Mouse (Mus musculus) cerebellum, postnatal 10 days (tissue): ENCODE results near the gene Jhy.

Experiments
- DNase-seq, 2 experiments: peaks; one replicate each; pipeline ENCODE4 v3.0.0; 2021; ENCODE audit warnings: mixed read lengths in 2 of 2

Jhy gene

DNA sequence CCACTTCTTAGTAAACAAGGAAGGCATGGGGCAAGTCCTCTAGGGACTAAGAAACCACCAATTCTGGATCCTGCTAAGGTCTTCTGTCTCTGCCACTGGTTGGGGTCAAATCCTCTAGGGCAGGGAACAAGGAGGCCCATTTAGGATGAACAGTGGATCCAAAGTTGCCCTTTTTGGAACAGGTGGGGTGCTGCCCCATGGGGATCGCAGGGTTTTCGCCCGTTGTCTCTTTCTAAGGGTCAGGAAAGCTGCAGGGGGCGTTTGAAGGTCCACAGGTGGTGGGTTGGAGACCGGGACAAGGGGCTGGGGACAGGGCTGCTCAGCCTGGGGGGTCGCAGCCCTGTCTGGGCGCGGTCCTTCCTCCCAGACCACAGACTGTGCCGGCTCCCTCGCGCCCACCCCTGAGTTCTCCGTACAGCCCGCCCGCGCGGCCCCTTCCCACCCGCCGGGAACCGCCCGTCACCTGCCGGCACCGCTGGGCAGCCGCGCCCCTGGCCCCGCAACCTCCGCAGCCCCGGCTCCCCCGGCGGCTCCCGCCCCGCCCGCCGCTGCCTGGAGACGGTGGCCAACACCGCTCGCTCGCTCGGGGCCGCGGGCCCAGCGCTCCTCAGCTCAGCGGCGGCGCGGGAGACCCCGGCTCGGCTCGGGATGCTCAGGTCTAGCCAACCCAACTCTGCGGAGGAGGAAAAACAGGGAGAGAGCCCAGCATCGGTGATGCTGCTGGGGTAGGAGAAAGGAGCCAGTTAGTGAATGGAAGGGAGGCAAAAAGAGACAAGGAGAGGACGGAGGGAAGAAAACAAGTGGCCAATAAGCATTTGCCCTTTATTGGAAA is at the start of gene Jhy:
Gene Jhy, minus strand, starts transcription at position 533 of the 832 bp plus-strand sequence.
- peak; percentile 39 to 56 for DNase-seq

DNA sequence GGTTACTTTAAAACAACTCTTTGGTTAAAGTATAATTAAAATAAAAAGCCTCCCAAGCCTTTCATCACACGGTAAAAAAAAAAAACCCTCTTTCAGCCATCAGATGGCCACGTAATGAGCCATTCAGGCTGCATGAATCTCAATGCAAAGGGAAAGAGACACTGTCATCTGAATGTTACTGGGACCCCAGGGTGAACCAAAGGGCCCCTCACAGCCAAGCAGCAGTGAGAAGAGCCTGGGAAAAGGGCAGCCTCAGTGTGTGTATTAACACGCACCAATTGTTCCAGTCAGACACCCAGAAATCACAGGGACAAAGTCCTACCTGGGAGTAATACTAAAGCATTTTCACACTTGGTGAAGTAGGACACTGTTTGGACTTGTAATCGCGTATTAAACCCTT is 48.5 kb upstream of the Jhy start:
- no peak for DNase-seq

- peak in 1 of 2 experiments; percentile 16 for DNase-seq
These were observed 47.9 kb upstream of the Jhy start for GRCm38 (mm10) chr9:41011512-41012436.

- DNase-seq = no peak
These were observed 43.9 kb upstream of the Jhy start for GRCm38 (mm10) chr9:41007785-41008184.

- DNase-seq = no peak
These were observed 40.5 kb upstream of the Jhy start, which contains the start of gene Crtam for GRCm38 (mm10) chr9:41004415-41004814. Crtam (minus strand) TSS chr9:41004628.

- DNase-seq = no peak
These were observed 33.3 kb upstream of the Jhy start for GRCm38 (mm10) chr9:40997116-40997779.

DNA sequence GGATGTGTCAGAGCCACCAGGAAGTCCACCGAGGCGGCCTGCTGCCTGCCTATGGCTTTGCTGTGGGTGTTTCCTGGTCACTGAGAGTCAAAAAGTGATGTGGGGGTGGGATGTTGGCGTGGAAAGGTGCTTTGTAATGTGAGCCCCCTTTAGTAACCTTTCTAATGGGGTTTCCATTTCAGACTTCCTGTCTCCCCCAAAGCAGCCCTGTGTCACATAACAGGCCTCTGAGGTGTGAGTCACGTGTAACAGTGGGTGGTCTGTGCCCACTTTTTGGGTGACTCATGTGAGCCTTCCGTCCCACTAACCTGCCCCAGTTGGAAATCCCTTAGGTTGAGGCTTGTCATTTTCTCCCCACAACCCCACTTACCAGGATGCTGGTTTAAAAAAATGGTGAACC is 30.2 kb upstream of the Jhy start:
- no peak for DNase-seq

DNA sequence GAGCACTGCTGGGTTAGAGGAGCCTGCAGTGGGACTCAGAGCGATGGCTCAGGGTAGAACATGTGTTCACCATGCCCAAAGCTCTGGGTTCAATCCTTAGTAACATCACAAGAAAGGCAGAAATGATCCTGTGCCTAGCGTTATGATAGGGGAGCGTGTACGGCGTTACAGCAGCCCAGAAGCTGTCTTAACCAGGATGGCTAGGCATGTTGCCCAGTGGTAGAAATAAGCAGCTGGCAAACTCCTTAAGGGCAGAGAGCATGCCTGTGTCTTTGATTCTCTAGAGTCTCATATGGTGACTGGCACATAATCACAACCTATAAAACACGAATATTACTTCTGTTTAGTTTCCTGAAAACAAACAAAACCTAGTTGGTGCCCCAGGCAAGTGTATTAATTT is 27.6 kb upstream of the Jhy start:
- peak in 1 of 2 experiments; percentile 48 for DNase-seq

DNA sequence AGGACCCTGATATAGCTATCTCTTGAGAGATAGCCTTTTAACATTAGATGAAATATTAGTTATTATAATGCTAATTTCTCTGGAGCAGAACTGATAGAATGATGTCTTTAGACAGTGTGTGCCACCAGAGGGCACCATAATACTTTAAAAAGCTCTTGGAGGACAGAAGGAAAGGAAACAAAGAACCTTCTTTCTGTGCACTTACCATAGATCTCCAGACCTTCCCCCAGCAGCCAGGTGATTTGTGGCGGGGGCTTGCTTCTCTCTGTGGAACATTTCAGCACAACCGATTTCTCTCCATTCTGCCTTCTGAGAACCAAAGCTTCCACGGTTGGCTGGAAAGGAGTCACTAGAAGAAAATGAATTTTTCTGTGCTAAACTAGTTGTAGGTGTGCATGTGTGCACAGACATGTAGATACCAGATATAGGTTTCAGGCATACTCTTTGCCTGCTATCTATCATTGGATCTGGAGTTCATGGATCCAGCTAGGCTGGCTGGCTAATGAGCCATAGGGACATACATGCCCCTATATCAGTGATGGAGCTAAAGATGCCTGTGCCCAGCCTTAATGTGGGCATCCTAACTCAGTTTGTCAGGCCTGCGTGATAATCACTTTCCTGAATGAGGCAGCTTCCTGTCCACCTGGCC is 26.1 kb upstream of the Jhy start:
- DNase-seq = peak; percentile 86 to 89

GRCm38 (mm10) chr9:40984313-40984712 is 20.4 kb upstream of the Jhy start:
- peak; percentile 73 to 83 for DNase-seq

DNA sequence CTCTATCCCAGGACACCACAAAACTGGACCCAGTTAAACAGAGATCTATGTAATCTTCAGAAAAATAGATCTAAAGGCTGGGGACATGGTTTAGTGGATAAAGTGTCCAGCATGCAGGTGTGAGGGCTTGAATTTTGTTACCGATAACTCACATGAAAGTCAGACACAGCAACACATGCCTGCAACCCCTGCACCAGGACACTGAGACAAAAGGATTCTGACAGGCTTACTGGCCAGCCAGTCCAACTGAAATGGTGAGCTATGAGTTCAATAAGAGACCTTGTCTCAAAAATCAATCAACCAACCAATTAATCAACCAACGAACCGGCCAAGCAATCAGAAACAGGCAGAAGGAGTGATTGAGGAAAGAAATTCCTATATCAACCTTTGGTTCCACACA is 19.8 kb upstream of the Jhy start:
- no peak for DNase-seq

- peak; percentile 57 to 63 for DNase-seq
These were observed 18.6 kb upstream of the Jhy start for GRCm38 (mm10) chr9:40982480-40982879.

- DNase-seq = no peak
These were observed 10.3 kb upstream of the Jhy start for GRCm38 (mm10) chr9:40974042-40974801.

- no peak for DNase-seq
These were observed 448 bp upstream of the Jhy start for GRCm38 (mm10) chr9:40964418-40964714.

GRCm38 (mm10) chr9:40961401-40961800 is 2.5 kb downstream of the Jhy start:
- no peak for DNase-seq

- no peak for DNase-seq
These were observed 14.8 kb downstream of the Jhy start for GRCm38 (mm10) chr9:40949039-40949615.

- no peak for DNase-seq
These were observed 15.4 kb downstream of the Jhy start for GRCm38 (mm10) chr9:40948473-40948872.

GRCm38 (mm10) chr9:40947131-40947530 is 16.8 kb downstream of the Jhy start:
- DNase-seq = no peak

GRCm38 (mm10) chr9:40937425-40937824 is 26.5 kb downstream of the Jhy start:
- peak; percentile 37 to 49 for DNase-seq

- no peak for DNase-seq
These were observed 30.6 kb downstream of the Jhy start for GRCm38 (mm10) chr9:40933323-40933722.

GRCm38 (mm10) chr9:40927351-40927980 is 36.5 kb downstream of the Jhy start:
- no peak for DNase-seq
